Mouse (Mus musculus) lung, postnatal 4 days (tissue): ENCODE data around the gene Hecw2.
A peak's percentile ranks its signal among the peaks of the same experiment; 100 is the strongest.

Source experiments
- DNase-seq, 2 experiments: peaks; one replicate each; pipeline ENCODE4 v3.0.0; 2021

Gene Hecw2

GRCm38 (mm10) chr1:53867316-53867715 lies 327.7 kb downstream of the Hecw2 start:
- DNase-seq, result no peak

- DNase-seq, result no peak
Measured at GRCm38 (mm10) chr1:53866374-53866902, 328.5 kb downstream of the Hecw2 start.

- DNase-seq, result no peak
Measured at GRCm38 (mm10) chr1:53864046-53864445, 330.9 kb downstream of the Hecw2 start.

DNA sequence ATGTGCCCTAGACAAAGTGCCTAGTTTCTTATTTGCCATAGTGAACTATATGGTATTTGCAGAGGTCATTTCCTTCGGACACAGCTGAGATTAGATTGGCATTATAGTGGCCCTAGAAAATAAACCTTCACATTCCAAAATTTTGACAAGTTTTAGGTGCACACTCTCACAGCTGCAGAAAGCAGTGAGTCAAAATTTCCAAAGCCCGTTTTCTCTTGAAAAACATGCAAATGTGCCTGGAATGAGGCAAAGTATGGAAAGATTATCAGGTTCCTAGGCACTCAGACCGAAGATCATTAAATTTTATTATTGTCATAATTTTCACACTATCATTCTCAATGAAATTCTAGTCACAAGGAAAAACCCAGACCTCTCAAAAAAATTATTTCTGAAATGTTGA lies 334.4 kb downstream of the Hecw2 start:
- DNase-seq, result no peak

- no peak for DNase-seq
Measured at GRCm38 (mm10) chr1:53859175-53859574, 335.8 kb downstream of the Hecw2 start.

DNA sequence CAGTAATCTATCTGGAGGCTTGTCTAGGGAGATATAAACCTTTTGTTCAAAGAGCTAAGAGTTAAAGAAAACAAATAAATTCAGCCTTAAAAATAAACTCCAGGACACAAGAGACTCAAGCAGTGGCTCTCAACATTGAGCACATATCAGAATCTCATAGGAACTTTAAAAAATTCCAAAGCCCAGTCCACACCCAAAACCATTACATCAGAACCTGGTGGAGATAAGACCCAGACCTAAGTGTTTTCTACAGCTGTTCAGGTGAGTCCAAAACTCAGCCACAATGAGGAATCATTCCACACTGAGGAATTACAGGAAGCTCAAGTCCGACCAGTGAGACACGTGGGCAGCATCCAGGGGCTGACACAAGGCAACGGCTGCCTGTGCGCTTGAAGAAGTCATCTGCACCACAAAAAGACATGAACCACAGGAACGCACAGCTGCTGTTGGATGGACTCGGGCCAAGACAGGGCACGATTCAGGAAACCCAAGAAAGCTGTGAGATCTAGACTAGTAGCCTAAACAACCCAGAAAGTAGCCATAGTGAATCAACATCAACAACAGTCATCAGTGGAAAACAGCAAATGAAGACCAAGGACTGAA lies 338.4 kb downstream of the Hecw2 start:
- DNase-seq, result peak; percentile 17 to 41

DNA sequence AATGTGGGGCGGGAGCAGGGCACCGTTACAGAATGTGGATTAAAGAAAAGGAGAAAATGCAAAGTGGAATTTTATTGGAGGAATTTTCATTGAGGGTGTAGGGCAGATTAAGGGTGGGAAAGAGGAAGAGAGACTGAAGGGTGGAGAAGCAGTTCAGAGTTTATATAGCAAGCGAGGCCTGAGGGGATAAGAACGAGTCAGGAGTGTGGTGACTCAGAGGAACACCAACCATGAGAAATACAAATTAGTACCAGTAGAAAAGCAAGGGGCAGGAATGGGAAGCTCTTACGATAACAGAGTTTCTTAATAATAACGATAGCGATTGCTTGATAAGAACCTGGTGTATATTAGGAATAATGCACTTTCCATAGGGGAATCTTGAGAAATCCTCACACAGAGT lies 339.2 kb downstream of the Hecw2 start:
- DNase-seq, result no peak

DNA sequence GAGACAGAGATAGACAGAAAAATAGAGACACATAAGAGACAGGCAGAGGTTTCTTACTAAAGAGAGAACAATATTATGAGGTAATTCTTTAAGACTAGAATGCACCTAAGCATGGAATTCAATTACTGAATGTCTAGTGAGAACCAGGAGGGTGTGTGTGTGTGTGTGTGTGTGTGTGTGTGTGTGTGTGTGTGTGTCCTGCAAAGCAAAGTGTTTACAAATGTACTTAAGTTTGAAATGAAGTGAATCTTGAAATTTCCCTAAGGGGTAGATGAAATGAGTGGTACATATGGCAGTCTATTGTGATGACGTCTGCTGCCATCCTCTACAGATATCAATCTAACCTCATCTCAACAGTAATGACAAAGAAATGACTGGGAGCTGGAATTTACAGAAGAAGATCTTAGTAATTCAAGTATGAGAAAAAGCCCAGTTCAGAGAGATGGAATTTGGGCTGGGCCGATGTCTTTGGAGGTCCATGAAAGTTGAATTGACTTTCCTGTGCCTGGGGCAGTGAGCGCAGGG lies 342.8 kb downstream of the Hecw2 start:
- no peak for DNase-seq

GRCm38 (mm10) chr1:53851334-53851733 lies 343.6 kb downstream of the Hecw2 start:
- peak; percentile 48 to 61 for DNase-seq

GRCm38 (mm10) chr1:53850891-53851290 lies 344.1 kb downstream of the Hecw2 start:
- peak; percentile 60 to 64 for DNase-seq

DNA sequence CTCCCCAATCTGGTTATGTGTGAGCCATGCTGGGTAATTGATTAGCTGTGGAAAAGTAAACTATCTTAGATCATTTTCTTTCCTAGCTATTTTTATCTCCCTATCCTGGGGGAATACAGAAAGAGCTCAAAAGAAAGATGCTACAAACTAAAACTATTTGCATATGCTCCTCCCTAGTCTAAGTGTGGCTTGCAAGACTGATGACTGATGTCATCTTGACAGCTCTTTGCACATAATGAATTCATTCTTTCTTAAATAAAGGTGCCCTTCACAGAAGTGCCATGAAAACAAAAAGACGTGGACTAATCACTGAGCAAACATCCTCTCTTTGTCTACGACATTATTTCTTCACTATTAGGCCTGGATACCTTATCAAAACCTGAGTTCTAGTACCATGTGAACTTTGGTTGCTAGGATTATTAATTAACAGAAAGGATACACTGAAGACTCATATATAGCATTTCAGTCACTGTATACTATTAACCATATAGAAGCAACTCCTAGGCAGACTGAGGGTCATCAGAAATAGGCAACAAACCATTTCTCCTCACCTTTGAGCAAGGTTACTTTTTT lies 348.2 kb downstream of the Hecw2 start:
- DNase-seq, result no peak

- DNase-seq, result no peak
Measured at GRCm38 (mm10) chr1:53845854-53846253, 349.1 kb downstream of the Hecw2 start.

- DNase-seq, result no peak
Measured at GRCm38 (mm10) chr1:53844914-53845612, 349.9 kb downstream of the Hecw2 start.

- no peak for DNase-seq
Measured at GRCm38 (mm10) chr1:53844122-53844913, 350.6 kb downstream of the Hecw2 start.

GRCm38 (mm10) chr1:53843051-53843450 lies 351.9 kb downstream of the Hecw2 start:
- DNase-seq, result no peak

DNA sequence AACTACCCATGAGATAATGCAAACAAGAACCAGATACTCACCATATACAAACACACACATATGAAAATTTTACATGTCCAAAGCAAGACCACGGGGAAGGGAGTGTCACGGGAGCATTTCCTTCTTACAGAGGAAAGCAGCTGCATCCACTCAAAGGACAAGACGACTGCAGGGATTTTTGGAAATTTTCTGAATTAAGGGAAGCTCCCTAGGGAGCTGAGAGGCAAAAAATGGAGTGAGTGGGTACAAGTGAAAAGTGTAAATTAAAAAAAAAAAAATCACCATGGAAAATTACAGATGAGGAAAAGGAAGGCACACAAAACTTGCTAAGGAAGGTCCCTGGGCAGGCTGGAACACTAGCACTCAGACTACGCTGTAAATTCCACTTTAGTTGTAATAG lies 353.9 kb downstream of the Hecw2 start:
- DNase-seq, result no peak

- no peak for DNase-seq
Measured at GRCm38 (mm10) chr1:53839392-53839791, 355.6 kb downstream of the Hecw2 start.

DNA sequence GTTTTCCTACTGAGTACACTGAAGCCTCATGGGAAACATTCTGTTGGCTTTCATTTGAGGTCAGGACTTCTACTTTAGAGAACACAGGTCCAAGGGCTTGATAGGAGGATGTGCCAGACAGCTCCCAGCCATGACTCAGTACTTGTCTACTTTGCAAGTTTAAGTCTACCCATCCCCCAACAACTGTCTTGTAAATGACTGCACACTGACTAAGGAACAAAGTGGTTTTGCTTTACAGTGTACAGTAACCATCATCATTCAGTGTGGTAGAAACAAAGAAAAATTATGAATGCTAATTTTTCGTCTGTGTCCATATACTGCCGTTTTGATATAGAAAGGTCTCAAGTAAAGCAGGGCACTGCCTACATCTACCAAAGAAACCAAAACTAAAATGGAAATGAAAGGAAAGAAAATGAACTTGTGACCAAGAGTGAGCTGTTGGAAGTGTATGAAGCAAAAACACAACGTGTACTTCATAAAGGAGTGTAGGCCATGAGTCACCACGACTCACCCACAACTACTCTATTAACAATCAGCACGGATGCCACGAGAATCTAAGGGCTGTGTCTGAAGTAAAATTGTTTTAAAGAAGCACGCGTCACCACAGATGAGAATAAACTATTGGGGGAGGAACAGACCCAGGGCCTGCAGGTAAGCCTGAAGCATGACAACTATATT lies 356.6 kb downstream of the Hecw2 start:
- no peak for DNase-seq

DNA sequence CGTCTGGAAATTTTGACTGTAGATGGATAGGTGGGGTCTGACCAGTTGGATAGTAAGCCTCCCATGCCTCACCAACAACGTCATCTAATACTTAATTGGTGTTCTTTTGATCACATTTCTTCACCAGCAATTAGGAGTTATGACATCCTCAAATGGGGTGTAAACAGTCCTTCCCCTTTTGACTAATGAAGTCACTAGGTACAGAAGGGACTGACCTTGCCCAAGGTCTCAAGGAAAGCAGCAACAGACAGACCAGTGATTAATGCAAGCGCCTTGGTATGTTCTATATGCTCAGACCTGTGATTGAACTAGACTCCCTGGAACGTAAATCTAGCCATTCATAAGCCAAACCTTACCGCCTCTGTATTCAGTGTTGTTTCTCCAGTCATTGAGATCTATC lies 364.7 kb downstream of the Hecw2 start:
- DNase-seq, result no peak

DNA sequence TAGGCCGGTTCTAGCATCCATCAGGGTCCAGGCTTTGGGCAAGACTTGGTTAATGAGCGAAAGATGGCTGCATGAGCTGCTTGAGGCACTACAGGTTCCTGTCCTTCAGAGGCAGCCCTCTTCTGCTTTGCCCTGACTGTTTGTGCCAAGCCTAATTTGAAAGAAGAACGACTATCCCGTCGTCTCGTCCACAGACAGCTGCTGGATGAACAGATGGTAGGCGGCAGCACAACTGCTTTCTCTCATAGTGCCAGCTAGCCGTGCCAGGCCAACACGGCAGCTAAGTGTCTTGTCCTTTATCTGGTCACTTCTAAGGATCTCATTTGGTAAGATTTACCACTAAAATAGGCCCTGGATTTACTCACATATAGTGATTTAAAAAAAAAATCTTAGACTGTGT lies 365.9 kb downstream of the Hecw2 start:
- DNase-seq, result no peak

DNA sequence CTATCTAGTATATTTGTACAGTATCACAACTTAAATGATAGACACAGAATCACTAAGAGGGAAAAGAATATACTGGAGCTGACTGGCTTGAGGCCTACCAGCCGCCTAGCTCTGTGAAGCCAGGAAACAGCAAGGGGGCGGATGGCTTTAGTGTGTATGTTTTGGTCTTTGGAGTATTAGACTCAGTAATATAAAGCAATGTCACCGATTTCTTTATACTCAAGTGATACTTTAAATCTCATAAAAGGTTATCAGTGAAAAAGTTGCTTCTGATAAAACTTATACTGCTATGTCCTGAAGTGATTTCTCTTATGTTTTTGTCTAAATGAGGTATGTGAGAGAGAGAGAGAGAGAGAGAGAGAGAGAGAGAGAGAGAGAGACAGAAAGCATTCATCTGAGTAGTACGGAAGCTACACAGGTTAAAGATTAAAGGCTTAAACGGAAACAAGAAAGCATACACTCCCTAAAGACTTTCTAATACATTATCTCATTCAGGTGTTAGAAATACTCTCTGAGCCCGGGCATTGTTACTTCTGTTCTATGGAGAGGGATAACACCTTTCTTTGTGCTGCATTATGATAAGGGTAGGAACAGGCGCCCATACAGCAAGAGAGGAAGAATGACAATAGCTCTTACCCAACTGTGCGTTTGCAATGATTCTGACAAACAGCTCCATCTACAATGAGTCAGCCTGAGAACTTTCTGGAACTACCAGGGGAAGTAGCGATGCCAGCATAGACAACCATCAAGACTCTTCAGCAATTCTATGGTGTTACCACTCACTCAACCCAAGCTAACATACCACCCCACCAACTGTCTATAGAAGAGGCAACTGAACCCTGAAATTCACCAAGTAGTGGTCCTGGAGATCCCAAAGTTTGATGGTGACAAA lies 370.3 kb downstream of the Hecw2 start:
- no peak for DNase-seq
